Mouse (Mus musculus): Measurements from ENCODE around the gene Clca2. TPM values are rescaled to one million over a fixed set of nuclear protein-coding genes. Genes with fewer than 3 reads are reported as not detected.

Gene Clca2
- polyA plus RNA-seq, 1 experiment from 2014 or later: not detected

DNA sequence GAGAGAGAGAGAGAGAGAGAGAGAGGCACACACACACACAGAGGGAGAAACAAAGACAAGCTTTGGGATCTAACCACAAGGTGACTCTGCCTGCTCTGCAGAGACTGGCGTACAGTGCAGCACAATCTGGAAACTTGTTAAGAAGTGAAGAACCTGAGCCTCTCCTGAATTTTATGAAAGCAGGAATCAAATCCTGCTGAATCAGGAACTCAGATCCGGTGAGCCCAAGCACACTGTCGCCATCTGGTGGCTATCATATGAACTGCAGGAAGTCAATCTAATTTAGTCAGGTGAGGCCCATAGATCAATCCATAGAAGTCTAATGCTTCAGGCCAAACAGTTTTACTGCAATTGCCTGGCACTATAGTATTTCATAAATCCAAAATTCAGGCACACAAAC lies 72.5 kb downstream of the Clca2 start:
- Histone ChIP-seq H3K4me3 (ENCODE audit: low read depth, low read length) (no peak overlapping the region), H3K4me2 (ENCODE audit: low read depth, low read length) (no peak overlapping the region), H3K36me3 (replicated peaks; ENCODE audit: insufficient read depth, low read length) (no peaks in the 10 kb centered on the region), H3K4me1 (ENCODE audit: insufficient read depth) (no peaks in the 10 kb centered on the region), H3K9ac (replicated peaks) (no peak overlapping the region), H3K27me3 (ENCODE audit: insufficient read depth, low read length) (no peaks in the 10 kb centered on the region), H3K9me3 (ENCODE audit: low read length) (no peaks in the 10 kb centered on the region), H3K27ac (ENCODE audit: low read depth) (no peak overlapping the region)
- DNase-seq (peak; percentile 45), ATAC-seq (no peak)
- TF ChIP-seq CTCF (IDR thresholded peaks at IDR 0.05; ENCODE audit: low read depth) (peak; percentile 90), EP300 (IDR thresholded peaks at IDR 0.05; ENCODE audit: low read depth) (no peak)
- 28% methylated on average over 3 of the region's 3 CpGs for WGBS (ENCODE audit: insufficient replicate concordance)

Other genes with a start within 250 kb of the Clca2 start
- gene Clca4b, start 166.9 kb downstream of the Clca2 start, polyA plus RNA-seq (2015; fragmentation: Nextera tagmentation; extraction: Ambion mirVana): not detected in 2 replicates
- gene Clca4a, start 124.4 kb downstream of the Clca2 start, polyA plus RNA-seq (2015; fragmentation: Nextera tagmentation; extraction: Ambion mirVana): not detected in 2 replicates
- gene Clca1, start 66.7 kb downstream of the Clca2 start, polyA plus RNA-seq (2015; fragmentation: Nextera tagmentation; extraction: Ambion mirVana): not detected in 2 replicates
- gene Odf2l, start 19.1 kb upstream of the Clca2 start, polyA plus RNA-seq (2015; fragmentation: Nextera tagmentation; extraction: Ambion mirVana): 5.4 and 5.6 TPM in 2 replicates
- 0.21 and 0.33 TPM in 2 replicates for gene Col24a1, start 193.0 kb upstream of the Clca2 start, polyA plus RNA-seq (2015; fragmentation: Nextera tagmentation; extraction: Ambion mirVana)